Mouse (Mus musculus) forebrain, embryonic 10.5 days (tissue): ENCODE measurements around the gene Piwil1. TPM values are rescaled to one million over a fixed set of nuclear protein-coding genes. Genes with fewer than 3 reads are reported as not detected.

Experiments used
- DNase-seq: peaks from one replicate; pipeline ENCODE4 v3.0.0-alpha.2; 2017; ENCODE audit warnings: low spot score; ENCODE audit errors: extremely low spot score
- H3K27ac ChIP-seq: fragments of 300-500 bp; sonication (generic); 2 replicates; pipeline ENCODE4 v1.5.1; 2016; ENCODE audit warnings: mild to moderate bottlenecking
- H3K27me3 ChIP-seq: fragments of 300-500 bp; sonication (generic); 2 replicates; pipeline ENCODE4 v1.6.1; 2016; ENCODE audit warnings: mild to moderate bottlenecking; ENCODE audit not compliant: poor library complexity, severe bottlenecking
- H3K36me3 ChIP-seq: fragments of 300-500 bp; sonication (generic); replicated peaks from 2 replicates; pipeline ENCODE4 v1.6.1; 2016; ENCODE audit warnings: mild to moderate bottlenecking, moderate library complexity
- H3K4me1 ChIP-seq: fragments of 300-500 bp; sonication (generic); 2 replicates; pipeline ENCODE4 v1.6.1; 2016
- H3K4me3 ChIP-seq: fragments of 300-500 bp; sonication (generic); 2 replicates; pipeline ENCODE4 v1.5.1; 2016; ENCODE audit warnings: mild to moderate bottlenecking, moderate library complexity
- H3K9me3 ChIP-seq: fragments of 300-500 bp; sonication (generic); 2 replicates; pipeline ENCODE4 v1.6.1; 2016; ENCODE audit warnings: mild to moderate bottlenecking, moderate library complexity
- WGBS: fragments of 180-500 bp; shearing (Covaris S2); methylation state at CpG from one replicate; pipeline ENCODE4 v1.1.7; 2016; 5-methylcytosine and 5-hydroxymethylcytosine counted together
- polyA plus RNA-seq: library from polyadenylated mRNA; unstranded; fragments of >200 nt; fragmentation: Nextera tagmentation; extraction: Ambion mirVana; gene quantifications from 2 replicates; pipeline ENCODE4 v1.2.1, GENCODE M21; 2016

The Piwil1 gene
- polyA plus RNA-seq, 1 experiment from 2014 or later = not detected

- WGBS = 66% methylated on average over 2 of the region's 2 CpGs
- Histone ChIP-seq H3K27me3 (no peaks in the 10 kb centered on the region), H3K4me3 (no peak overlapping the region), H3K27ac (no peak overlapping the region), H3K4me1 (no peaks in the 10 kb centered on the region), H3K36me3 (no peaks in the 10 kb centered on the region), H3K9me3 (no peaks in the 10 kb centered on the region; the same call in 1 of the 2 replicates)
- no peak for DNase-seq
Observed at GRCm38 (mm10) chr5:128776386-128776785, 74.1 kb downstream of the Piwil1 start.

DNA sequence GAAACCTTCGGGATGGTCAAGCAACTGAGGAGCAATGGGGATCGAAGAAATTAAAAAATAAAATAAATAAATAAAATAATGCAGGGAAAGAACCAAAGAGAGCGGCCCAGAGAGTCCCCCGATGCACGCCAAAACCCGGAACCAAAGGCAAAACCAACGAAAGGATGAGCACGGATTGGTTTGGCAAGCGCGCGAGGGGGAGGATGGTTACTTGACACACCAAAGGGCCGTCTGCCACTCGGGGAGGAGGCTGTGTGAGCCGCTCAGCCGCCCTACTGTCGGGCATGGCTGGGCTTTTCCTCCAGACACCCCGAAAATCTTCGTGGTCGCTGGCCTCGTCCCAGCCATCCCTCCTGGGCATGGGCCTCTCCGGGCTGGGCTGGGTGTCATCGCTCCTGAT lies 79.3 kb downstream of the Piwil1 start:
- Histone ChIP-seq H3K36me3 (no peaks in the 10 kb centered on the region), H3K4me3 (no peak overlapping the region), H3K27ac (no peak overlapping the region), H3K4me1 (peaks cover 15% of the 10 kb centered on the region), H3K9me3 (no peaks in the 10 kb centered on the region; the same call in 1 of the 2 replicates), H3K27me3 (0 out of 2 replicates have a peak, but pooled peaks cover 4% of the 10 kb centered on the region)
- no peak for DNase-seq
- 77% methylated on average over 22 of the region's 22 CpGs for WGBS

DNA sequence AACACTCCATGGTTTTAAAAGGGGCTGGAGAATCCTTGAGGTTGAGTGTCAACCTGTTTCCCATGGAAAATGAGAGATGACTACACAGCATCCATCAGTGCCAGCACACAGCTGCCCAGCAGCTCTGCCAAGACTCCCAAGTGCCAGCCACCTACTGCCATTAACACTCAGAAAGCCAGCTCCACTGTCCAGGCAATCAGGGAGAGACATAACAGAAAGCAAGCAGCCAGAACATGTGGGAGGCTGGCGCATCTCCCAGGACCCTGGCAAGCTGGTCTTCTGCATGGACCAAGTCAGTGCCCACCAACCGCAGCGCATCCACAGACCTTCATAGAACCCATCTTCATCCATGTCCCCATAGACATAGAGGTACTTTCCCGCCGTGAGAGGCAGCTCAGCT lies 98.3 kb downstream of the Piwil1 start:
- Histone ChIP-seq H3K27ac (no peak overlapping the region), H3K9me3 (peaks cover 5% of the 10 kb centered on the region; the same call in 1 of the 2 replicates), H3K4me3 (no peak overlapping the region), H3K36me3 (no peaks in the 10 kb centered on the region), H3K4me1 (no peaks in the 10 kb centered on the region), H3K27me3 (no peaks in the 10 kb centered on the region)
- 94% methylated on average over 5 of the region's 5 CpGs for WGBS
- no peak for DNase-seq

Other genes with a start within 250 kb of the Piwil1 start
- gene Fzd10, start 101.7 kb upstream of the Piwil1 start, polyA plus RNA-seq = 3.0 and 3.5 TPM in 2 replicates